Mouse (Mus musculus) E14TG2a.4 (cell line): ENCODE results near the gene Muc1.

Experiments used
- H3K27me3 ChIP-seq: 2 replicates; pipeline ENCODE4 v1.6.1; 2014; ENCODE audit warnings: low read length, control low read depth; ENCODE audit not compliant: insufficient read depth
- H3K36me3 ChIP-seq: 2 replicates; pipeline ENCODE4 v1.6.1; 2014; ENCODE audit warnings: low read length, control low read depth; ENCODE audit not compliant: insufficient read depth
- H3K4me1 ChIP-seq: replicated peaks from 2 replicates; pipeline ENCODE4 v1.6.1; 2014; ENCODE audit warnings: low read depth, low read length, control low read depth
- H3K4me3 ChIP-seq: replicated peaks from 2 replicates; pipeline ENCODE4 v1.5.1; 2014; ENCODE audit warnings: mild to moderate bottlenecking, low read length
- H3K9me3 ChIP-seq: 2 replicates; pipeline ENCODE4 v1.6.1; 2014; ENCODE audit warnings: low read length, control low read depth
- CTCF ChIP-seq: conservative IDR thresholded peaks from 2 replicates; pipeline ENCODE4 v1.5.1; 2014; ENCODE audit warnings: low read length
- NANOG ChIP-seq: IDR thresholded peaks from 2 replicates; pipeline ENCODE4 v1.6.1; 2014; ENCODE audit warnings: borderline replicate concordance, low read length, mixed read lengths
- POU5F1 ChIP-seq: IDR thresholded peaks from 2 replicates; pipeline ENCODE4 v1.6.1; 2014; ENCODE audit warnings: low read length, borderline replicate concordance

The Muc1 gene

DNA sequence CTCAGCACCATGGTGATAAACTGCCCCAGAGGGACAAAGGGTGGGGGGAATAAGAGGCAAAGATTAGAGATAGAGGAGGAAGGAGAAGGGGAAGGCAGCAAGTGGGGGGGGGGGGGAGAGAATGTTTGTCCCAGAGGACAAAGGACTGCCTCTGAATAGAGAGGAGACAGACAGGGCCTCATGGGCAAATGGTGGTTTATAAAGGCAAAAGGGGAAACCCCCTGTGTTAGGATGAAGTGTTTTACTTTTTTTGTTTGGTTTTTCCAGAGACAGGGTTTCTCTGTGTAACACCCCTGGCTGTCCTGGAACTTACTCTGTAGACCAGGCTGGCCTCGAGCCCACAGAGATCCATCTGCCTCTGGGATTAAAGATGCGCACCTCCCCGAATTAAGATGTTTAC, 31.4 kb downstream of the Muc1 start:
- Histone ChIP-seq H3K36me3 (no peaks in the 10 kb centered on the region), H3K27me3 (peaks cover 8% of the 10 kb centered on the region), H3K4me3 (no peak overlapping the region), H3K9me3 (no peaks in the 10 kb centered on the region), H3K4me1 (peaks cover 33% of the 10 kb centered on the region)
- TF ChIP-seq NANOG (no peak), POU5F1 (no peak), CTCF (no peak)

DNA sequence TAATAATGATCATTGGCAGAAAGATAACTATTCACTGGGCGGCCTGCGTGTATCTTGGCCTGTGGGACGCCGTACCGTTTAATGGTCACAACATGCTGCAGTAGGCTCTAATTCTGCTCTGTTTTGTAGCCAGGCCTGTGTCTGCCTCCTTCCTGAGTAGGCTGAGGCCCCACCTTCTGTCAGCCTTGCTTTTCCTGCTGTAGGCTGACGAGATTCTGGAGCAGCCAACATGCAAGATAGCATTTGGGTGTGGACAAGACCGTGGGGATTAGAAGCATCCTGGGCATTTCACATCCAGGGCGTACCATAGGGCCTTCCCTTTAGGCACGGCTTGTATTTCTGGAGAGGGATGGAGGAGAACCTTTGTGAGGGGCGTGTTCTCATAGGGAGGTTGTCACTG, 33.6 kb downstream of the Muc1 start:
- Histone ChIP-seq H3K4me3 (peak overlapping the region; percentile 27; the same call in 1 of the 2 replicates), H3K36me3 (no peaks in the 10 kb centered on the region), H3K27me3 (peaks cover 8% of the 10 kb centered on the region), H3K9me3 (no peaks in the 10 kb centered on the region), H3K4me1 (peaks cover 37% of the 10 kb centered on the region)
- no peak for TF ChIP-seq NANOG
- TF ChIP-seq CTCF = no peak
- no peak for TF ChIP-seq POU5F1

DNA sequence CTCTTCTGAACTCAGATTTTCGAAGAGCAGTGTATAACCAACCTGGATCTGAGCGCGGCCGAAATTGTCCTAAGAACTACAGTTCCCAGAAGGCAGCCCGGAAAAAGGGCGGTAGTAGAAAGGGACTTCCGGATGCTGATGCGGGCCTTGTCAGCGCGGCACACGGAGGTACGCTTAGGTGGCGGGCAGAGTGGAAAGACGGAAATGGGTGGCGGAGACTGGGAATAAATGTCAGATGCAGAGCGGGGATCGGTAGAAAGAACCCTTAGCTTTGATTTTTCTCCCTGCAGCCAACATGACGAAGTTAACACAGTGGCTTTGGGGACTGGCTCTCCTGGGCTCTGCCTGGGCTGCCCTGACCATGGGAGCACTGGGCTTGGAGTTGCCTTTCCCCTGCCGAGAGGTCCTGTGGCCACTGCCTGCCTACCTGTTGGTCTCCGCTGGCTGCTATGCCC, 37.6 kb downstream of the Muc1 start:
- H3K9me3 ChIP-seq = no peaks in the 10 kb centered on the region
- peaks cover 63% of the 10 kb centered on the region for H3K4me1 ChIP-seq
- peaks cover 14% of the 10 kb centered on the region; the same call in 1 of the 2 replicates for H3K36me3 ChIP-seq
- peaks cover 22% of the 10 kb centered on the region for H3K27me3 ChIP-seq
- H3K4me3 ChIP-seq = peak overlapping the region; percentile 94
- TF ChIP-seq NANOG (no peak), POU5F1 (no peak), CTCF (no peak)

DNA sequence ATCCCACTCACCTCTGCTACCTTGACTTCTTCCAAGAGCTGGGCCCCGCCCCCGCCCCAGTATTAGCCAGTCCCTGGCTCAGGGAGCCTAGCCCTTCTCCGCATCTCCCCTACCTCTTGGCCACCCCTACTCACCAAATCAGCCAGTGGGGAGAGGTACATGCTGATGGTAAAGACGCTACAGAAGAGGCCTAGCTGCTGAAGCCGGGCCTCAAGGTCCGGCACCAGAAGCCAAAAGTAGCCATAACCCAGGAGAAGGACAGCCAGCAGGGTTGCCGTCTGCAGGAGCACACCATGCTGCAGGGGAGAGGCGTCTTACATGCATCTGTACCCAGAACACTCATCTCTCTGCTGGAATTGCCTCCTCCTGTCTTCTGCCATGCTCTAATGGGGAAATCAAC, 40.1 kb downstream of the Muc1 start:
- Histone ChIP-seq H3K36me3 (peaks cover 16% of the 10 kb centered on the region; the same call in 1 of the 2 replicates), H3K9me3 (no peaks in the 10 kb centered on the region), H3K4me1 (peaks cover 63% of the 10 kb centered on the region), H3K4me3 (peak overlapping the region; percentile 39), H3K27me3 (peaks cover 22% of the 10 kb centered on the region)
- TF ChIP-seq POU5F1 (no peak), NANOG (no peak), CTCF (no peak)

DNA sequence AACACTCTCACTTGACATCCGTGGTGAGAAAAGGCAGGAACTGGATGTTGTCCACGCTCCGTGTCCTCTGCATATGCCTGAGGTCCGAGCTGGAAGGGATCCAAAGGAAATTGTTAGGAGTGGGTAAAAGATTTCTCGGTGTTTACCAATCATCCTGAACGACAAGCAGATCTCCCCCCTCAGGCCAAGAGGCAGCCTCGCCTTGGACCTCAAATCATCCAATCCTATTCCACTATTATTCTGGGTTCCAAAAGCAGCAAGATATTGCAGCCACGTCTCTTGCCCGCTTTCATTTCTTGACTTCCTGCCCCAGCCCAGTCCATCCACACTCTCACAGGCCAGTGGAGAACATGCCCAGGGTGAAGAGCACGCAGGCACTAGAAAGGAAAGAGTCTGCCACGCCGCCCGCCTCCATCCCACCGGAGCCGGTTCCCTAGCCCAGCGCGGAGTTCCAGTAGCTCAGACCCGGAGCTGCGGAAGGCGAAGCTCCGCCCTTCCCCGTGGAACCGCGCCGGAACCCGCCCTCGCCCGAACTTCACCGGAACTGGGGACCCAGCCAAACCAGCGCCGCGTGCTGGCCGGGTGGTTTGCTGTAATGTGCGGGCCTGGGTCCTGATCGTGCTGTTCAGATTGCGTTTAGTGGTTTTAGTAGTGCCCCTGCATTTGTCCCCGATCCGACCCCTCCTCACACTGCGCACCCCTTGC, 41.3 kb downstream of the Muc1 start, which contains the start of gene Slc50a1:
Gene Slc50a1, minus strand, starts transcription at position 520 of the 705 bp plus-strand sequence.
- peaks cover 18% of the 10 kb centered on the region for H3K36me3 ChIP-seq
- no peaks in the 10 kb centered on the region for H3K9me3 ChIP-seq
- TF ChIP-seq NANOG = no peak
- no peak for TF ChIP-seq POU5F1
- TF ChIP-seq CTCF = no peak
- peak within 1 kb of the TSS; percentile 73 for H3K4me3 ChIP-seq
- H3K4me1 ChIP-seq = peaks cover 63% of the 10 kb centered on the region
- peaks cover 24% of the 10 kb centered on the region for H3K27me3 ChIP-seq

DNA sequence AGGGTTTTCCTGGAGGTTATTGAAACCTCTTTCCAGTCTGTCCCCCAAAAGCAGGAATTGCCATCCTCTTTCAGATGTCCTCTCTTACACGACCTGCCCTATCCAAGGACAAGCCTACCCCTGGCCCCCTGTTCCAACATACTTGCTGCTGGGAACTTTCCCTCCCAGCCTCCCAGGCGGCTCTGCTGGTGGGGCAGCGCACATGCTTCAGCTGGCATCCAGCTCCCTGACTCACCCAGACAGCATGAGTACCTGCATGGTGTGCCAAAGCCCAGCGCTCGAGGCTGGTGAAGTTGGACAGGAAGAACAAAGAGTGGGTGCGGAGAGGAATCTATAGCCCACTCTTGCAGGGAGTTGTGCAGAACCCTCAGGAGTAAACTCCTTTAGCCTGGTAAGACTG, 42.0 kb downstream of the Muc1 start:
- TF ChIP-seq POU5F1 = no peak
- TF ChIP-seq NANOG = no peak
- no peak for TF ChIP-seq CTCF
- Histone ChIP-seq H3K9me3 (no peaks in the 10 kb centered on the region), H3K4me1 (peaks cover 61% of the 10 kb centered on the region), H3K4me3 (peak overlapping the region; percentile 73), H3K27me3 (peaks cover 30% of the 10 kb centered on the region), H3K36me3 (peaks cover 24% of the 10 kb centered on the region)

DNA sequence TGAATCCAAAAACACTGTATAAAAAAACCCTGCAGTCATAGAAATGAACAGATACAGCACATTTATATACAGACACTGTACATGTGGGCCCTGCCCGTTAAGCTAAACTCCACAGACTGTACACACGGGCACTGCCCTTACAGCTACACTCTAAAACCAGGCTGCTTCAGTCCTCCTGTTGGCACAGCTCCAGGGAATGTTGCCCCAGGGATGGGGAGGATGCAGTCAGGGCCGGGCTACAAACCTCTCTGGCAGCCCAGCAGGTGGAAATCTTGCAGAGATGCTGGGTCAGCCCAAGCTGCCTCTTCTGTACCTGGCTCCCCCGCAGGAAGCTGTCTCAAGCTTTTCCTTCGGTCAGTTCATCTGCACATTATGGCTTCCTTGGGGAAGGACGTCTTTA, 42.9 kb downstream of the Muc1 start:
- no peak for TF ChIP-seq CTCF
- no peak for TF ChIP-seq NANOG
- TF ChIP-seq POU5F1 = no peak
- Histone ChIP-seq H3K4me1 (peaks cover 59% of the 10 kb centered on the region), H3K36me3 (peaks cover 27% of the 10 kb centered on the region), H3K9me3 (no peaks in the 10 kb centered on the region), H3K27me3 (peaks cover 37% of the 10 kb centered on the region), H3K4me3 (no peak overlapping the region)

DNA sequence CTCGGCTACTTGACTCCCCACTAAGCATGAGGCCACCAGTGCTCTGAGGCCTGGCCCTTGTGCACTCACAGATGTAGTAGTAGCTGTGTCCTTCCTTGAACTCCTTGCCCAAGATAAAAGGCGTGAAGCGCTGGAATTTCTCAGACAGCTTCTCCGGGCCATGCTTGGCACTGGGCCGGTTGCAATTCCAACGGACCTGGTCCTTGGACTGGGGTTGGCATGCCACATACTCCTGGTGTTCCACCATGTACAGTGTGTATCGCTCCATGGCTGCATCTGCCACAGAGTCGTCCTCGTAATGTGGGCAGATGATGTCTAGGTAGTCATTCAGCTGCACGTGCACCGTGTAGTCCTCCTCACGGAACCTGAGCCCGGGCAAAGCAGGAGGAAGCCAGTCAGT, 47.2 kb downstream of the Muc1 start:
- Histone ChIP-seq H3K27me3 (peaks cover 57% of the 10 kb centered on the region), H3K4me3 (no peak overlapping the region), H3K9me3 (no peaks in the 10 kb centered on the region), H3K4me1 (peaks cover 61% of the 10 kb centered on the region), H3K36me3 (peaks cover 13% of the 10 kb centered on the region)
- TF ChIP-seq NANOG (no peak), POU5F1 (no peak), CTCF (no peak)
